Mouse (Mus musculus) forebrain, embryonic 16.5 days (tissue): Measurements from ENCODE around the gene Gm10354. TPM values are rescaled to one million over a fixed set of nuclear protein-coding genes. Genes with fewer than 3 reads are reported as not detected.
"Not testable (repeated sequence)": the region's sequence is repeated elsewhere in the genome, so short reads cannot be mapped to it uniquely, and the experiment has no call there.

Experiments
- ATAC-seq: fragments of 200-750 bp; cut with Nextera tagmentation; 2 replicates; pipeline ENCODE4 v1.8.0; 2017; ENCODE audit warnings: mild to moderate bottlenecking, moderate library complexity
- H3K27ac ChIP-seq: fragments of 300-500 bp; sonication (generic); 2 replicates; pipeline ENCODE4 v1.5.1; 2014; ENCODE audit warnings: low read length, control low read depth
- H3K27me3 ChIP-seq: fragments of 300-500 bp; sonication (generic); replicated peaks from 2 replicates; pipeline ENCODE4 v1.6.1; 2014; ENCODE audit warnings: low read length; ENCODE audit not compliant: control insufficient read depth, insufficient read depth
- H3K36me3 ChIP-seq: fragments of 300-500 bp; sonication (generic); 2 replicates; pipeline ENCODE4 v1.6.1; 2014; ENCODE audit not compliant: control insufficient read depth, insufficient read depth
- H3K4me1 ChIP-seq: fragments of 300-500 bp; sonication (generic); replicated peaks from 2 replicates; pipeline ENCODE4 v1.6.1; 2014; ENCODE audit warnings: low read length; ENCODE audit not compliant: control insufficient read depth, insufficient read depth
- H3K4me2 ChIP-seq: fragments of 300-500 bp; sonication (generic); 2 replicates; pipeline ENCODE4 v1.6.1; 2014; ENCODE audit warnings: mild to moderate bottlenecking, low read length, control low read depth
- H3K4me3 ChIP-seq: fragments of 300-500 bp; sonication (generic); replicated peaks from 2 replicates; pipeline ENCODE4 v1.5.1; 2014; ENCODE audit warnings: mild to moderate bottlenecking, low read length, control low read depth
- H3K9ac ChIP-seq: fragments of 300-500 bp; sonication (generic); replicated peaks from 2 replicates; pipeline ENCODE4 v1.6.1; 2014; ENCODE audit warnings: low read depth, low read length, control low read depth
- H3K9me3 ChIP-seq: fragments of 300-500 bp; sonication (generic); 2 replicates; pipeline ENCODE4 v1.6.1; 2016; ENCODE audit warnings: low read length; ENCODE audit not compliant: control insufficient read depth
- WGBS: fragments of 180-500 bp; shearing (Covaris S2); extraction: QIAGEN DNeasy Blood & Tissue Kit; methylation state at CpG from one replicate; pipeline ENCODE4 v1.1.7; 2014; 5-methylcytosine and 5-hydroxymethylcytosine counted together
- polyA plus RNA-seq: library from polyadenylated mRNA; unstranded; fragments of >200 nt; fragmentation: Nextera tagmentation; extraction: Ambion mirVana; gene quantifications from 2 replicates; pipeline ENCODE4 v1.2.1, GENCODE M21; 2015

Gene Gm10354
- polyA plus RNA-seq, 1 experiment from 2014 or later: not detected

- not testable (repeated sequence) for H3K27ac ChIP-seq, H3K4me2 ChIP-seq, ATAC-seq, H3K4me3 ChIP-seq, H3K9ac ChIP-seq, H3K27me3 ChIP-seq, H3K36me3 ChIP-seq, H3K4me1 ChIP-seq, H3K9me3 ChIP-seq
- 75% methylated on average over 5 of the region's 6 CpGs for WGBS
These were observed 45.0 kb downstream of the Gm10354 start for GRCm38 (mm10) chr5:14933721-14934120.

GRCm38 (mm10) chr5:14927047-14927446 is 51.7 kb downstream of the Gm10354 start:
- not testable (repeated sequence) for H3K27me3 ChIP-seq
- WGBS: 31% methylated on average over 4 of the region's 4 CpGs

More at GRCm38 (mm10) chr5:14927047-14927446, 51.7 kb downstream of the Gm10354 start:
- not testable (repeated sequence) for H3K27ac ChIP-seq, H3K4me1 ChIP-seq, H3K4me2 ChIP-seq, H3K9ac ChIP-seq, H3K9me3 ChIP-seq, H3K36me3 ChIP-seq, ATAC-seq, H3K4me3 ChIP-seq

Other genes with a start within 250 kb of the Gm10354 start
- gene Gm9758, start 64.0 kb downstream of the Gm10354 start, polyA plus RNA-seq: not detected in 2 replicates
- gene Speer4e, start 40.5 kb downstream of the Gm10354 start, polyA plus RNA-seq: not detected in 2 replicates
- not detected in 2 replicates for gene Gm17019, start 54.1 kb upstream of the Gm10354 start, polyA plus RNA-seq